ENCODE assay signal across 24 mouse cellular contexts in genomic region chr3:122021029-122021652, GRCm38 (mm10). TPM values are rescaled to one million over a fixed set of nuclear protein-coding genes. Genes with fewer than 3 reads are reported as not detected.
A peak's percentile ranks its signal among the peaks of the same experiment; 100 is the strongest.
DNase-seq lines count a peak whose midpoint lies in the region; ATAC-seq lines count a peak whose summit lies in the region.
"Had no signal": no experiment of that assay in that cellular context is flagged by ENCODE, and none has a peak within 500 bp of the region (broad histone marks: within the 10 kb centered on the region; RNA-seq: fewer than 3 reads in every experiment).

No protein-coding gene starts in this region.

- H3K4me2 ChIP-seq in lung, embryonic 15.5 days: no peak overlapping the region
- no peak overlapping the region for H3K4me2 ChIP-seq in midbrain, embryonic 14.5 days (ENCODE audit: low read length)
- H3K4me2 ChIP-seq: embryonic facial prominence, embryonic 12.5 days; forebrain, embryonic 13.5 days; forebrain, embryonic 15.5 days had no signal

- no peak overlapping the region for H3K4me3 ChIP-seq in heart, embryonic 10.5 days
- H3K4me3 ChIP-seq in lung, embryonic 15.5 days: no peak overlapping the region
- H3K4me3 ChIP-seq in midbrain, embryonic 14.5 days (replicated peaks; ENCODE audit: low read depth, low read length): no peak overlapping the region
- no peak overlapping the region for H3K4me3 ChIP-seq in midbrain, embryonic 10.5 days
- H3K4me3 ChIP-seq: embryonic facial prominence, embryonic 10.5 days; embryonic facial prominence, embryonic 12.5 days; forebrain, embryonic 13.5 days; forebrain, embryonic 15.5 days had no signal

- peaks cover 22% of the 10 kb centered on the region for H3K36me3 ChIP-seq in heart, embryonic 10.5 days
- H3K36me3 ChIP-seq in lung, embryonic 15.5 days: peaks cover 9% of the 10 kb centered on the region
- H3K36me3 ChIP-seq in midbrain, embryonic 14.5 days (ENCODE audit: control insufficient read depth, insufficient read depth, low read length): no peaks in the 10 kb centered on the region
- no peaks in the 10 kb centered on the region for H3K36me3 ChIP-seq in midbrain, embryonic 10.5 days
- H3K36me3 ChIP-seq: embryonic facial prominence, embryonic 12.5 days; forebrain, embryonic 15.5 days; G1E had no signal

- H3K27ac ChIP-seq in heart, embryonic 10.5 days: peak overlapping the region; percentile 36; the same call in 1 of the 2 replicates
- no peak overlapping the region for H3K27ac ChIP-seq in lung, embryonic 15.5 days
- no peak overlapping the region for H3K27ac ChIP-seq in midbrain, embryonic 14.5 days (replicated peaks; ENCODE audit: low read depth, low read length)
- no peak overlapping the region for H3K27ac ChIP-seq in midbrain, embryonic 10.5 days (replicated peaks)
- H3K27ac ChIP-seq: embryonic facial prominence, embryonic 10.5 days; embryonic facial prominence, embryonic 12.5 days; forebrain, embryonic 13.5 days; forebrain, embryonic 15.5 days had no signal

- ATAC-seq in lung, embryonic 15.5 days (ENCODE audit: borderline replicate concordance, extremely low read depth, low FRiP score, low TSS enrichment): peak; percentile 74
- ATAC-seq in midbrain, embryonic 14.5 days (ENCODE audit: low FRiP score, low TSS enrichment): no peak
- ATAC-seq: activated CD4-positive, CD25-positive, alpha-beta regulatory T cell, adult 4 months; CD4-positive, CD25-positive, alpha-beta regulatory T cell, adult 4 months; forebrain, embryonic 13.5 days; forebrain, embryonic 15.5 days; Patski had no signal

- 89% methylated on average over 8 of the region's 8 CpGs for WGBS in heart, embryonic 10.5 days
- 56% methylated on average over 8 of the region's 8 CpGs for WGBS in lung, embryonic 15.5 days
- WGBS in midbrain, embryonic 14.5 days: 91% methylated on average over 8 of the region's 8 CpGs
- WGBS in midbrain, embryonic 10.5 days: 84% methylated on average over 8 of the region's 8 CpGs

- no peaks in the 10 kb centered on the region for H3K4me1 ChIP-seq in heart, embryonic 10.5 days
- H3K4me1 ChIP-seq in lung, embryonic 15.5 days: peaks cover 4% of the 10 kb centered on the region; the same call in 1 of the 2 replicates
- no peaks in the 10 kb centered on the region for H3K4me1 ChIP-seq in midbrain, embryonic 14.5 days (ENCODE audit: control insufficient read depth, insufficient read depth, low read length)
- H3K4me1 ChIP-seq in midbrain, embryonic 10.5 days: no peaks in the 10 kb centered on the region
- H3K4me1 ChIP-seq: embryonic facial prominence, embryonic 10.5 days; embryonic facial prominence, embryonic 12.5 days; forebrain, embryonic 13.5 days; forebrain, embryonic 15.5 days had no signal

- H3K9me3 ChIP-seq in heart, embryonic 10.5 days: no peaks in the 10 kb centered on the region
- no peaks in the 10 kb centered on the region for H3K9me3 ChIP-seq in lung, embryonic 15.5 days
- no peaks in the 10 kb centered on the region for H3K9me3 ChIP-seq in midbrain, embryonic 14.5 days (ENCODE audit: control insufficient read depth, low read length)
- no peaks in the 10 kb centered on the region for H3K9me3 ChIP-seq in midbrain, embryonic 10.5 days (replicated peaks)
- H3K9me3 ChIP-seq: embryonic facial prominence, embryonic 10.5 days; embryonic facial prominence, embryonic 12.5 days; forebrain, embryonic 13.5 days; forebrain, embryonic 15.5 days; G1E had no signal

- DNase-seq in heart, embryonic 10.5 days (ENCODE audit: low spot score): peak; percentile 70
- DNase-seq in heart, adult 8-10 months (ENCODE audit: low spot score): no peak
- DNase-seq in lung, postnatal 4 days: no peak
- peak; percentile 4 for DNase-seq in midbrain, embryonic 14.5 days
- DNase-seq in midbrain, embryonic 10.5 days (ENCODE audit: low spot score): no peak
- DNase-seq: adrenal gland, adult 8-10 months; adrenal gland, postnatal 14 days; adrenal gland, postnatal 36 days; B cell, adult 2 months; cerebellum, adult 11-12 months; cerebellum, adult 2 months; cerebellum, adult 9-10 months; cerebellum, postnatal 10 days; cerebellum, postnatal 25 days had no signal

- H3K27me3 ChIP-seq in heart, embryonic 10.5 days (ENCODE audit: insufficient read depth, poor library complexity, severe bottlenecking): no peaks in the 10 kb centered on the region
- H3K27me3 ChIP-seq in lung, embryonic 15.5 days: no peaks in the 10 kb centered on the region
- no peaks in the 10 kb centered on the region for H3K27me3 ChIP-seq in midbrain, embryonic 14.5 days (ENCODE audit: control insufficient read depth, insufficient read depth, low read length)
- H3K27me3 ChIP-seq in midbrain, embryonic 10.5 days (ENCODE audit: low read depth, poor library complexity, severe bottlenecking): no peaks in the 10 kb centered on the region; the same call in 1 of the 2 replicates
- H3K27me3 ChIP-seq: CH12.LX; embryonic facial prominence, embryonic 12.5 days; forebrain, embryonic 13.5 days; forebrain, embryonic 15.5 days; Patski had no signal

- no peak overlapping the region for H3K9ac ChIP-seq in lung, embryonic 15.5 days
- H3K9ac ChIP-seq in midbrain, embryonic 14.5 days (replicated peaks; ENCODE audit: low read length): no peak overlapping the region
- H3K9ac ChIP-seq: embryonic facial prominence, embryonic 12.5 days; forebrain, embryonic 13.5 days; forebrain, embryonic 15.5 days had no signal

RNA-seq across cellular contexts. Expression of gene Abca4, which starts 23.1 kb away (rescaled TPM):
- 7.1 and 8.5 TPM in 2 replicates for polyA plus RNA-seq in heart, embryonic 10.5 days (2016; fragmentation: Nextera tagmentation; extraction: Ambion mirVana)
- 1 to 10 TPM; 1.8 to 2.7 (median 2.3) TPM for total RNA-seq in heart, adult 8-10 months (2022)
- polyA plus RNA-seq in lung, embryonic 15.5 days (2015; fragmentation: Nextera tagmentation; extraction: Ambion mirVana): 1.3 and 1.5 TPM in 2 replicates
- polyA plus RNA-seq in midbrain, embryonic 14.5 days (2014; fragmentation: Nextera tagmentation; extraction: Ambion mirVana): 1.00 and 1.6 TPM in 2 replicates
- polyA plus RNA-seq in midbrain, embryonic 10.5 days (2016; fragmentation: Nextera tagmentation; extraction: Ambion mirVana): 2.2 and 2.6 TPM in 2 replicates
- polyA plus RNA-seq: activated CD4-positive, CD25-positive, alpha-beta regulatory T cell, adult 4 months; CD4-positive, CD25-positive, alpha-beta regulatory T cell, adult 4 months had no signal

Comparison
In these comparisons a context has a peak if more than half of its experiments do, and no peak if none do; other contexts are left out.
1. DNase-seq: peak in heart, embryonic 10.5 days (single experiment) and midbrain, embryonic 14.5 days (single experiment); none in heart, adult 8-10 months (single experiment), lung, postnatal 4 days (0 of 2) and midbrain, embryonic 10.5 days (single experiment).